Mouse (Mus musculus): Measurements from ENCODE around the gene Dixdc1. TPM values are rescaled to one million over a fixed set of nuclear protein-coding genes. Genes with fewer than 3 reads are reported as not detected.
"Not testable (repeated sequence)": the region's sequence is repeated elsewhere in the genome, so short reads cannot be mapped to it uniquely, and the experiment has no call there.

Gene Dixdc1
- total RNA-seq, 1 experiment from 2014 or later = 0.99 TPM

- ATAC-seq (replicated peaks in 1 of 2; ENCODE audit: insufficient read depth in 1 of 2, low FRiP score in 2 of 2, low TSS enrichment in 1 of 2, low read depth in 1 of 2, poor library complexity in 2 of 2, severe bottlenecking in 2 of 2) = no peak
These were observed 59.9 kb downstream of the Dixdc1 start for GRCm38 (mm10) chr9:50679406-50679805.

GRCm38 (mm10) chr9:50674771-50675170, 64.5 kb downstream of the Dixdc1 start:
- ATAC-seq (replicated peaks in 1 of 2; ENCODE audit: insufficient read depth in 1 of 2, low FRiP score in 2 of 2, low TSS enrichment in 1 of 2, low read depth in 1 of 2, poor library complexity in 2 of 2, severe bottlenecking in 2 of 2) = no peak

GRCm38 (mm10) chr9:50670690-50671089, 68.6 kb downstream of the Dixdc1 start:
- peak; percentile 86 for ATAC-seq (replicated peaks in 1 of 2; ENCODE audit: insufficient read depth in 1 of 2, low FRiP score in 2 of 2, low TSS enrichment in 1 of 2, low read depth in 1 of 2, poor library complexity in 2 of 2, severe bottlenecking in 2 of 2)

- ATAC-seq (replicated peaks in 1 of 2; ENCODE audit: insufficient read depth in 1 of 2, low FRiP score in 2 of 2, low TSS enrichment in 1 of 2, low read depth in 1 of 2, poor library complexity in 2 of 2, severe bottlenecking in 2 of 2) = no peak
These were observed 71.5 kb downstream of the Dixdc1 start for GRCm38 (mm10) chr9:50667579-50668498.

- no peak for ATAC-seq (replicated peaks in 1 of 2; ENCODE audit: insufficient read depth in 1 of 2, low FRiP score in 2 of 2, low TSS enrichment in 1 of 2, low read depth in 1 of 2, poor library complexity in 2 of 2, severe bottlenecking in 2 of 2)
These were observed 72.9 kb downstream of the Dixdc1 start for GRCm38 (mm10) chr9:50666442-50666841.

GRCm38 (mm10) chr9:50664826-50665225, 74.5 kb downstream of the Dixdc1 start:
- no peak for ATAC-seq (replicated peaks in 1 of 2; ENCODE audit: insufficient read depth in 1 of 2, low FRiP score in 2 of 2, low TSS enrichment in 1 of 2, low read depth in 1 of 2, poor library complexity in 2 of 2, severe bottlenecking in 2 of 2)

- ATAC-seq (replicated peaks in 1 of 2; ENCODE audit: insufficient read depth in 1 of 2, low FRiP score in 2 of 2, low TSS enrichment in 1 of 2, low read depth in 1 of 2, poor library complexity in 2 of 2, severe bottlenecking in 2 of 2) = no peak; a peak in 1 of 4 replicates
These were observed 78.9 kb downstream of the Dixdc1 start for GRCm38 (mm10) chr9:50660431-50660830.

- ATAC-seq (replicated peaks in 1 of 2; ENCODE audit: insufficient read depth in 1 of 2, low FRiP score in 2 of 2, low TSS enrichment in 1 of 2, low read depth in 1 of 2, poor library complexity in 2 of 2, severe bottlenecking in 2 of 2) = peak; percentile 86 to 92
These were observed 79.7 kb downstream of the Dixdc1 start, which contains the start of gene Dlat for GRCm38 (mm10) chr9:50659392-50660217. Gene Dlat, minus strand, starts transcription at chr9:50659780.

- 0 out of 4 replicates have a peak, but pooled peaks of 1 of the 2 experiments have one; percentile 8 for ATAC-seq (replicated peaks in 1 of 2; ENCODE audit: insufficient read depth in 1 of 2, low FRiP score in 2 of 2, low TSS enrichment in 1 of 2, low read depth in 1 of 2, poor library complexity in 2 of 2, severe bottlenecking in 2 of 2)
These were observed 80.4 kb downstream of the Dixdc1 start for GRCm38 (mm10) chr9:50658941-50659388.

GRCm38 (mm10) chr9:50658391-50658790, 80.9 kb downstream of the Dixdc1 start:
- no peak for ATAC-seq (replicated peaks in 1 of 2; ENCODE audit: insufficient read depth in 1 of 2, low FRiP score in 2 of 2, low TSS enrichment in 1 of 2, low read depth in 1 of 2, poor library complexity in 2 of 2, severe bottlenecking in 2 of 2)

- no peak for ATAC-seq (replicated peaks in 1 of 2; ENCODE audit: insufficient read depth in 1 of 2, low FRiP score in 2 of 2, low TSS enrichment in 1 of 2, low read depth in 1 of 2, poor library complexity in 2 of 2, severe bottlenecking in 2 of 2)
These were observed 88.8 kb downstream of the Dixdc1 start for GRCm38 (mm10) chr9:50650503-50650902.

GRCm38 (mm10) chr9:50646826-50647370, 92.4 kb downstream of the Dixdc1 start:
- no peak for ATAC-seq (replicated peaks in 1 of 2; ENCODE audit: insufficient read depth in 1 of 2, low FRiP score in 2 of 2, low TSS enrichment in 1 of 2, low read depth in 1 of 2, poor library complexity in 2 of 2, severe bottlenecking in 2 of 2)

- no peak for ATAC-seq (replicated peaks in 1 of 2; ENCODE audit: insufficient read depth in 1 of 2, low FRiP score in 2 of 2, low TSS enrichment in 1 of 2, low read depth in 1 of 2, poor library complexity in 2 of 2, severe bottlenecking in 2 of 2)
These were observed 105.0 kb downstream of the Dixdc1 start for GRCm38 (mm10) chr9:50634270-50634669.

GRCm38 (mm10) chr9:50633059-50633458, 106.3 kb downstream of the Dixdc1 start:
- ATAC-seq (replicated peaks in 1 of 2; ENCODE audit: insufficient read depth in 1 of 2, low FRiP score in 2 of 2, low TSS enrichment in 1 of 2, low read depth in 1 of 2, poor library complexity in 2 of 2, severe bottlenecking in 2 of 2) = 0 out of 4 replicates have a peak, but pooled peaks of 1 of the 2 experiments have one; percentile 37

GRCm38 (mm10) chr9:50632016-50632688, 107.2 kb downstream of the Dixdc1 start:
- no peak for ATAC-seq (replicated peaks in 1 of 2; ENCODE audit: insufficient read depth in 1 of 2, low FRiP score in 2 of 2, low TSS enrichment in 1 of 2, low read depth in 1 of 2, poor library complexity in 2 of 2, severe bottlenecking in 2 of 2)

GRCm38 (mm10) chr9:50630903-50631302, 108.4 kb downstream of the Dixdc1 start:
- ATAC-seq (replicated peaks in 1 of 2; ENCODE audit: insufficient read depth in 1 of 2, low FRiP score in 2 of 2, low TSS enrichment in 1 of 2, low read depth in 1 of 2, poor library complexity in 2 of 2, severe bottlenecking in 2 of 2) = not testable (repeated sequence)

- ATAC-seq (replicated peaks in 1 of 2; ENCODE audit: insufficient read depth in 1 of 2, low FRiP score in 2 of 2, low TSS enrichment in 1 of 2, low read depth in 1 of 2, poor library complexity in 2 of 2, severe bottlenecking in 2 of 2) = no peak
These were observed 121.5 kb downstream of the Dixdc1 start for GRCm38 (mm10) chr9:50617794-50618330.
